Mouse (Mus musculus): ENCODE results near the gene Lurap1. TPM values are rescaled to one million over a fixed set of nuclear protein-coding genes. Genes with fewer than 3 reads are reported as not detected.

The Lurap1 gene
- polyA plus RNA-seq, 1 experiment from 2014 or later = 2.4 TPM

DNA sequence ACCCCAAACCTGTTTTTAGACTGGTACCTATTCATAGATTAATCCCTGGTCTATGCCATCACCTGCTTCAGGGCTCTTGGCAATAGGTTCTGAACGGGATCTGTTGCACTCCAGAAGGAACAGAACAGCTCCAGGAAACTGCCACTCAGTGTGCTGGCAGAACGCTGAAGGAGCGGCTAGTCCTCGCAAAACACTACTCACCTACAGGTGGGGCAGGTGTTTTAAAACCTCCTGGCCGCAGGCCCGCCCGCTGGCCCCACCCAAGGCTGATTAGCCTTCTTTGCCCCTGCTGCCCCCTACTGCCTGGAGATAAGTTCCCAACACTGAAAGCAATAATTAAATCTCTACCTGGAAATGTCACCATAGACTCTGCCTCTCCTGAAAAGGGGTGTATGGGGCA lies 16.3 kb upstream of the Lurap1 start, which contains the start of gene Tspan1:
Gene Tspan1, minus strand, starts transcription at position 198 of the 400 bp plus-strand sequence.
- ATAC-seq (ENCODE audit: insufficient number of reproducible peaks, low FRiP score, low TSS enrichment, low read depth) (no peak), DNase-seq (ENCODE audit: low spot score) (no peak)
- Histone ChIP-seq H3K4me2 (ENCODE audit: low read depth, severe bottlenecking) (no peak within 1 kb of the TSS), H3K4me1 (ENCODE audit: control insufficient read depth, insufficient read depth, low read length) (peaks cover 12% of the 10 kb centered on the region), H3K27me3 (ENCODE audit: control insufficient read depth, insufficient read depth, low read length) (no peaks in the 10 kb centered on the region), H3K36me3 (ENCODE audit: control insufficient read depth, insufficient read depth, low read length) (no peaks in the 10 kb centered on the region), H3K27ac (replicated peaks; ENCODE audit: low read depth, low read length) (no peak within 1 kb of the TSS), H3K4me3 (ENCODE audit: low read depth, low read length) (no peak within 1 kb of the TSS), H3K9ac (ENCODE audit: low read length) (no peak within 1 kb of the TSS), H3K9me3 (ENCODE audit: control insufficient read depth, low read length) (no peaks in the 10 kb centered on the region)
- 30% methylated on average over 7 of the region's 7 CpGs for WGBS

DNA sequence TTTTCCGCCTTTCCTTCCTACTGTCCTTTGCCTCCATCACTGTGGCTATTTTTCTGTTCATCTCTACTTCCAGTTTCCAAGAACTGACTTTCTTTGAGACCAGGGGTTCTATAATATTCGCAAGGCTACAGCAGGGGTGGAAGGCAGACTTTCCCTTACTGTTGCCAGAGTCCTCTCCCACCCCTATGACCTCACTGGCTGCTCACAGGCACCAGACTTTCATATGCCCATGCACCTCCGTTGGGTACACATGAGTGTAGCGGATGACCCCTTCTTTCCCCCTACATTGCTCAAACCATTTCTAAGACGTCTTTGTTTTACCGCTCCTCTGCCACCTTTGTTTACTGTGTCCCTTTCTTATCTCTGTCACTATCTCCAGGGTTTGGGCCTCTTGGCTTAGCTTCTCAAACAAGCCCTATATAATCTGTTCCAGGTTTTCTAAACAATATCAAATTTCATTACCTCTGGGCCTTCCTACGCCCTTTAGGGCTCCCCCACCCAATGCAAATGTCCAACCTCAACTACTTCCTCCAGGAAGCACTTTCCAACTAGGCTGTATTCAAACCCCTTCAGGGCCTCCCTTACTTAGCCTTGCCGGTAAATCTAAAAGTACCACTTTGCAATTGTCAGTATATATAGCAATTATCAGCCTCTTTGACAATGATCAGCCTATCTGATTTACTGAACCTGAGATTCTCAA lies 14.7 kb upstream of the Lurap1 start:
- H3K4me1 ChIP-seq (ENCODE audit: control insufficient read depth, insufficient read depth, low read length) = peaks cover 12% of the 10 kb centered on the region
- DNase-seq (ENCODE audit: low spot score) = no peak
- no peaks in the 10 kb centered on the region for H3K27me3 ChIP-seq (ENCODE audit: control insufficient read depth, insufficient read depth, low read length)
- H3K4me2 ChIP-seq (ENCODE audit: low read depth, severe bottlenecking) = no peak overlapping the region
- no peaks in the 10 kb centered on the region for H3K36me3 ChIP-seq (ENCODE audit: control insufficient read depth, insufficient read depth, low read length)
- 48% methylated on average over 8 of the region's 8 CpGs for whole genome bisulfite sequencing
- ATAC-seq (ENCODE audit: insufficient number of reproducible peaks, low FRiP score, low TSS enrichment, low read depth) = no peak
- H3K9ac ChIP-seq (ENCODE audit: low read length) = no peak overlapping the region
- no peaks in the 10 kb centered on the region for H3K9me3 ChIP-seq (ENCODE audit: control insufficient read depth, low read length)
- H3K27ac ChIP-seq (replicated peaks; ENCODE audit: low read depth, low read length) = no peak overlapping the region
- H3K4me3 ChIP-seq (ENCODE audit: low read depth, low read length) = no peak overlapping the region

DNA sequence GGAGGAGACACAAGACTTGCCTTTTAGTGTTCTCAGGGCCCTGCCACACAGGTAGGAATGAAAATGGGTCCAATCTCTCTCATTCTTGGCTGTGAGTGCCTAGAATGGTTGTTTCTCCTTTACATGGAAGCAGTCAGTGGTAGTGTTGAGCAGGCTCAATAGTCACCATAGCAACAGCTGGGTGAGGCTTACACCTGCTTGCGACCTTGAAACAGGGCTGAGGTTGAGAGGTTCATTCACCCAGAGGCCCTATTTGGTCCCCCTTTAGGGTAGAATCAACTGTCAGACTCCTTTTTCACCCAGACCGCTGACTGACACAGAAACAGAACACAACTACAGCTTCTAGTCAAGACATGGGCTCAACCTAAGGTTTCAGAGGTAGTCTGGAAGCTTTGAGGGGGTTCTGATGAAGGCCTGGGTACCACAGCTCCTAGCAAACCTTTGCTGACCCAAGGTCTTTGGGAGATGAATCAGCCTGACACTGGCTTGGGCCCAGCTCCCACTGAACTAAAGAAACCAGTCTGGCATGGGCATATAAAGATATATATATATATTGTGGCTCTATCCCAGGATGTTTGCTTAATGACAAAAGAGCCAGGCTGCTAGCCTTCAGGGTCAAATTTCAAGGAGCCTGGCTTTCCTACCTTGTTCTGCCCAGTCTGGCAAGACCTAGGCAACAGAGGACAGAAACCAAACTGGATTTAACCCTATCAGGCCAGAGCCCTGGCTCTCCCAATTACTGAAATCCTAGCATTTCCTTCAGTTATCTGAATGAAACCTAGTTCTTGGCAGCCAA lies 13.8 kb upstream of the Lurap1 start:
- no peak overlapping the region for H3K27ac ChIP-seq (replicated peaks; ENCODE audit: low read depth, low read length)
- 86% methylated on average over 2 of the region's 2 CpGs for WGBS
- DNase-seq (ENCODE audit: low spot score) = no peak
- ATAC-seq (ENCODE audit: insufficient number of reproducible peaks, low FRiP score, low TSS enrichment, low read depth) = no peak
- H3K4me1 ChIP-seq (ENCODE audit: control insufficient read depth, insufficient read depth, low read length) = peaks cover 12% of the 10 kb centered on the region
- H3K4me3 ChIP-seq (ENCODE audit: low read depth, low read length) = no peak overlapping the region
- H3K9me3 ChIP-seq (ENCODE audit: control insufficient read depth, low read length) = no peaks in the 10 kb centered on the region
- H3K9ac ChIP-seq (ENCODE audit: low read length) = no peak overlapping the region
- no peak overlapping the region for H3K4me2 ChIP-seq (ENCODE audit: low read depth, severe bottlenecking)
- H3K36me3 ChIP-seq (ENCODE audit: control insufficient read depth, insufficient read depth, low read length) = no peaks in the 10 kb centered on the region
- H3K27me3 ChIP-seq (ENCODE audit: control insufficient read depth, insufficient read depth, low read length) = no peaks in the 10 kb centered on the region

DNA sequence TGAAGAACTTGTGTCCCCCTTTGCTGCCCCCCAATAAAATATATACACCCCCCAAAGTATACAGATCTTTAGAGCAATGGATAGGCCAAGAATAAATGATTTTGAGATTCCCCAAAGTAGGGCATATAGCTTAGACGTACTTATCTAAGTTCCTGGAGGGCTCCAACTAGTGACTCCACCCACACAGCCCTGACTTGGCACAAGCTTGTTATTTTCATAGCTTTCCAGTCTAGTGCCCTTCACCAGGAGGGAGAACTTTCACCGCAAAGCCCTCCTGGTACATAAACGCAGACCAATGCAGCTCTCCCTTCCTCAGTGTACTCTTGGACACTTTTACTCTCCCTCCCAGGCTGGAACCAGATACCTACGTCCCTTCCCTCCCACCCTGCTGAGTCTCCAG lies 11.0 kb upstream of the Lurap1 start:
- Histone ChIP-seq H3K27ac (replicated peaks; ENCODE audit: low read depth, low read length) (no peak overlapping the region), H3K4me1 (ENCODE audit: control insufficient read depth, insufficient read depth, low read length) (peaks cover 12% of the 10 kb centered on the region), H3K4me2 (ENCODE audit: low read depth, severe bottlenecking) (no peak overlapping the region), H3K4me3 (ENCODE audit: low read depth, low read length) (no peak overlapping the region), H3K27me3 (ENCODE audit: control insufficient read depth, insufficient read depth, low read length) (no peaks in the 10 kb centered on the region), H3K9me3 (ENCODE audit: control insufficient read depth, low read length) (no peaks in the 10 kb centered on the region), H3K36me3 (ENCODE audit: control insufficient read depth, insufficient read depth, low read length) (0 out of 2 replicates have a peak, but pooled peaks cover 3% of the 10 kb centered on the region), H3K9ac (ENCODE audit: low read length) (no peak overlapping the region)
- WGBS = 75% methylated on average over 4 of the region's 4 CpGs
- no peak for DNase-seq (ENCODE audit: low spot score)
- ATAC-seq (ENCODE audit: insufficient number of reproducible peaks, low FRiP score, low TSS enrichment, low read depth) = no peak

DNA sequence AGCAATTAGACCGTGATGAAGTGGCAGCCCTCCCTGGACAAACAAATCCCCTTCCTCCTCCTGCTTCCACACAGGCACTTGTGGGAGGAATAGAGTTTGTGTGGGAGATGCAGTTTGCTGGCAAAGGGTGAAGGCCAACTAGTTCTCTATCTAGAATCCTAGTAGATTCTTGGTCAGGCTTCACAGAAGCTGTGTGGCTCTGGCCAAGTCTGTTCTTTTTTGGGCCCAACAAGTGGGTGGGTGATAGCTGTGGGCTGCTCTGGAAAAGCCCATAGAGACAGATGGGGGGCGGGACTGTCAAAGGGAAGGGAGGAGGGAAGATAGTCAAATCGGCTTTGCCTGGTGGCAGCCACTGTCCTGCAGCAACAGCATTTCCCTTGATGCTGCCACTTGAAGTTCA lies 9.6 kb upstream of the Lurap1 start:
- WGBS = 85% methylated on average over 3 of the region's 3 CpGs
- Histone ChIP-seq H3K36me3 (ENCODE audit: control insufficient read depth, insufficient read depth, low read length) (peaks cover 11% of the 10 kb centered on the region), H3K4me3 (ENCODE audit: low read depth, low read length) (no peak overlapping the region), H3K9ac (ENCODE audit: low read length) (no peak overlapping the region), H3K4me1 (ENCODE audit: control insufficient read depth, insufficient read depth, low read length) (peaks cover 9% of the 10 kb centered on the region), H3K27me3 (ENCODE audit: control insufficient read depth, insufficient read depth, low read length) (no peaks in the 10 kb centered on the region), H3K9me3 (ENCODE audit: control insufficient read depth, low read length) (no peaks in the 10 kb centered on the region), H3K27ac (replicated peaks; ENCODE audit: low read depth, low read length) (no peak overlapping the region), H3K4me2 (ENCODE audit: low read depth, severe bottlenecking) (no peak overlapping the region)
- DNase-seq (ENCODE audit: low spot score) (no peak), ATAC-seq (ENCODE audit: insufficient number of reproducible peaks, low FRiP score, low TSS enrichment, low read depth) (no peak)

DNA sequence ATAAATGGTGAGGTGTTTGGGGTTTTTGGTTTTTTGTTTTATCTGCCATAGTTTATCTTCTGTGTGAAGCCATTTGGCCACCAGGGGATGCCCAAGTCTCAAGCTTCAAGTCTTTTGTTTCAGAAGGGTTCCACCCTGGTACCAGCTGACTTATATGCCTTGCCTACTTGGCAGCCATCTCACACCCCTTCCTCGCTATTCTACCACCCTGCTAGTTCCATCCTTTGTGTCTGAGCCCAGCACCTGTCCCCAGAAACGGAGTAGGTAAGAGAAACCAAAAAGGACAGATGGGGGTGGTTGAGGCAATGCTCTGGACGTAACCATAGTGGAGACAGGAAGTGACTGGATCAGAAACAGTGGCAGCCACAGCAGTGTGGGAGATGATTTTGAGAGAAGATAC lies 8.8 kb upstream of the Lurap1 start:
- 81% methylated on average over 3 of the region's 3 CpGs for WGBS
- DNase-seq (ENCODE audit: low spot score) = no peak
- H3K27ac ChIP-seq (replicated peaks; ENCODE audit: low read depth, low read length) = no peak overlapping the region

DNA sequence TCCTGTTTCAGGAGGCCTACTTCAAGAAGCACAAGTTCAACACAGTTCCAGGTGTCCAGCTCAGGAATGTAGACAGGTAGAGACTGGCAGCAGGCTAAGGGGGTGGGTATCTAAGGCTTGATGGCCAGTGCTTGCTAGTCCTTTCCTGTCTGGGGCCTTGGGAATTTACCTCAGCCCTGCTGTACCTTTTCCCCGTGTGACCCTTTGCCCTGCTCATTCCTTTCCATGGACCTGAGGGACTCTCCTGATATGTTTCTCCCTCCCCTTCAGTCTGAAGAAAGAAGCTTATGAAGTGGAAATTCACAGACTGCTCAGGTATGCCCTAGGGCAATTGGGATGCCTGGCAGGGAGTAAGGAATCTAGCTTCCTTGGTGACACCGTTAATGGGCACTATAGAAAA lies 6.7 kb upstream of the Lurap1 start:
- Histone ChIP-seq H3K9me3 (ENCODE audit: control insufficient read depth, low read length) (no peaks in the 10 kb centered on the region), H3K9ac (ENCODE audit: low read length) (no peak overlapping the region), H3K4me1 (ENCODE audit: control insufficient read depth, insufficient read depth, low read length) (no peaks in the 10 kb centered on the region), H3K36me3 (ENCODE audit: control insufficient read depth, insufficient read depth, low read length) (peaks cover 35% of the 10 kb centered on the region), H3K27ac (replicated peaks; ENCODE audit: low read depth, low read length) (no peak overlapping the region), H3K4me3 (ENCODE audit: low read depth, low read length) (no peak overlapping the region), H3K27me3 (ENCODE audit: control insufficient read depth, insufficient read depth, low read length) (no peaks in the 10 kb centered on the region), H3K4me2 (ENCODE audit: low read depth, severe bottlenecking) (no peak overlapping the region)
- WGBS = 86% methylated on average over 2 of the region's 2 CpGs
- DNase-seq (ENCODE audit: low spot score) (no peak), ATAC-seq (ENCODE audit: insufficient number of reproducible peaks, low FRiP score, low TSS enrichment, low read depth) (no peak)

More for the DNA sequence above, 8.8 kb upstream of the Lurap1 start:
- Histone ChIP-seq H3K27me3 (ENCODE audit: control insufficient read depth, insufficient read depth, low read length) (no peaks in the 10 kb centered on the region), H3K9ac (ENCODE audit: low read length) (no peak overlapping the region), H3K4me2 (ENCODE audit: low read depth, severe bottlenecking) (no peak overlapping the region), H3K4me1 (ENCODE audit: control insufficient read depth, insufficient read depth, low read length) (peaks cover 3% of the 10 kb centered on the region; the same call in 1 of the 2 replicates), H3K9me3 (ENCODE audit: control insufficient read depth, low read length) (no peaks in the 10 kb centered on the region), H3K36me3 (ENCODE audit: control insufficient read depth, insufficient read depth, low read length) (peaks cover 18% of the 10 kb centered on the region), H3K4me3 (ENCODE audit: low read depth, low read length) (no peak overlapping the region)
- no peak for ATAC-seq (ENCODE audit: insufficient number of reproducible peaks, low FRiP score, low TSS enrichment, low read depth)

DNA sequence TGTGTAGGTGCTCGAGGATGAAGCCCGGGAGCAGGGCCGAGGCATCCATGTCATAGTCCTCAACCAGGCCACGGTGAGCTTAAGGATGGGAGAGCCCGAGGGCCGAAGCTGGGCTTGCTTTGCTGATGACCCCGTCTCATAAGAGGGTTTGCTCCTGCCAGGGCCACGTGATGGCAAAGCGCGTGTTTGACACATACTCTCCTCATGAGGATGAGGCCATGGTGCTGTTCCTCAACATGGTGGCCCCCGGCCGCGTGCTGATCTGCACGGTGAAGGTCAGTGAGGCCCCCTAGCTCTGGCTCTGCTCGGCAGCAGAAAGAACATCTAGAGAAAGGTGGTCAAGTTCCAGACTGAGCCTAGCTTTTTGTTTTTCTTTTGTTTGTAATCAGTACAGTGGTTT lies 1.6 kb upstream of the Lurap1 start:
- no peak for ATAC-seq (ENCODE audit: insufficient number of reproducible peaks, low FRiP score, low TSS enrichment, low read depth)

More for the DNA sequence above, 1.6 kb upstream of the Lurap1 start:
- Histone ChIP-seq H3K27me3 (ENCODE audit: control insufficient read depth, insufficient read depth, low read length) (no peaks in the 10 kb centered on the region), H3K36me3 (ENCODE audit: control insufficient read depth, insufficient read depth, low read length) (peaks cover 36% of the 10 kb centered on the region), H3K27ac (replicated peaks; ENCODE audit: low read depth, low read length) (no peak overlapping the region), H3K9me3 (ENCODE audit: control insufficient read depth, low read length) (no peaks in the 10 kb centered on the region), H3K4me1 (ENCODE audit: control insufficient read depth, insufficient read depth, low read length) (0 out of 2 replicates have a peak, but pooled peaks cover 4% of the 10 kb centered on the region), H3K4me2 (ENCODE audit: low read depth, severe bottlenecking) (no peak overlapping the region), H3K4me3 (ENCODE audit: low read depth, low read length) (no peak overlapping the region), H3K9ac (ENCODE audit: low read length) (no peak overlapping the region)
- WGBS = 97% methylated on average over 15 of the region's 15 CpGs
- no peak for DNase-seq (ENCODE audit: low spot score)

All from limb, embryonic 11.5 days (tissue).